In the genomic region with DNA sequence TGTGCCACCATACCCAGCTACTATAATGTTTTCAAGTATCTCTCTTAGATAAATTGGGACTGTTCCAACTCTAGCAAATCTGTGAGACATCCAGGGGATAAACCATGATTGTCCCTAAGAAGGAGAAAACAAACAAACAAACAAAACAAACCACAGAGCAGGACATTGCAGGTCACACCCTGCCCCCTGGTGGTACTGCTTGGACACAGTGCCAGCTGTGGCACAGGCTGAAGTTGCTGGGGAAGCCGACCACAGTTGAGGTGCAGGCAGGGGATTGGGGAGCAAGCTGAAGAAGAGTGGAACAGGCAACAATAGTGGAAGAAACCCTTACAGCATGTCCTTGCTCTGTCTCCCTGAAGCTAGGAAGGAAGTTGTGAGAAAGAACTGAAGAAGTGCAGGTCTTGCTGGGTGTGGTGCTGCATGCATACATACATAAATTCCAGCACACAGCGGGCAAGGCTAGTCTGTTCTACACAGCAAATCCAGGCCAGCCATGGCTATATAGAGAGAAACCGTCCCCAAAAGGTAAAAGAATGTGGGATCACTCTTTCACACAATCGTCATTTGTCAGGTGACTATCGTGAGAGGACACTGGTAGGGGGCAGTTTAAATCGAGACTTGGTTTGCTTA, we compare ENCODE assay signal across 9 mouse cellular contexts. TPM values are rescaled to one million over a fixed set of nuclear protein-coding genes. Genes with fewer than 3 reads are reported as not detected.
DNase-seq lines count a peak whose midpoint lies in the region; TF ChIP-seq lines count a peak whose summit lies in the region.
"Had no signal": no experiment of that assay in that cellular context is flagged by ENCODE, and none has a peak within 500 bp of the region (broad histone marks: within the 10 kb centered on the region; RNA-seq: fewer than 3 reads in every experiment).

No protein-coding gene starts in this region.

- no peak for TF ChIP-seq POLR2A in thymus, adult 2 months (IDR thresholded peaks at IDR 0.05; ENCODE audit: control insufficient read depth, extremely low read depth, insufficient read depth, low read length, poor library complexity)
- no peak for TF ChIP-seq POLR2A in cortical plate, adult 2 months (IDR thresholded peaks at IDR 0.05; ENCODE audit: extremely low read depth, insufficient read depth, low read length)

- peaks cover 13% of the 10 kb centered on the region for H3K4me1 ChIP-seq in thymus, adult 2 months (replicated peaks; ENCODE audit: control insufficient read depth, insufficient read depth, low read length)
- H3K4me1 ChIP-seq in cortical plate, adult 2 months (ENCODE audit: control insufficient read depth, insufficient read depth, low read length) = no peaks in the 10 kb centered on the region

- no peaks in the 10 kb centered on the region for H3K36me3 ChIP-seq in thymus, adult 2 months (ENCODE audit: control insufficient read depth, insufficient read depth, low read length)

- H3K27me3 ChIP-seq in thymus, adult 2 months (ENCODE audit: control insufficient read depth, insufficient read depth, low read length) = no peaks in the 10 kb centered on the region

- DNase-seq in heart, postnatal 4 days = peak; percentile 68
- DNase-seq in heart, postnatal 25 days (ENCODE audit: low spot score) = no peak
- peak; percentile 42 for DNase-seq in thymus, adult 2 months
- no peak for DNase-seq in thymus, adult 18-20 months
- peak; percentile 66 for DNase-seq in lung, postnatal 10 days
- peak; percentile 34 to 46 for DNase-seq in thymus, postnatal 36 days
- DNase-seq in urinary bladder, postnatal 10 days (ENCODE audit: low spot score) = no peak

- 75% methylated on average over 6 of the region's 6 CpGs for WGBS in thymus, adult 2 months

- no peak overlapping the region for H3K27ac ChIP-seq in thymus, adult 2 months (ENCODE audit: control insufficient read depth, insufficient read depth, low read length)
- H3K27ac ChIP-seq in cortical plate, adult 2 months (ENCODE audit: insufficient read depth, low read length) = no peak overlapping the region

- peak; percentile 71; the same call in 1 of the 2 replicates for TF ChIP-seq CTCF in thymus, adult 2 months (IDR thresholded peaks at IDR 0.05; ENCODE audit: borderline replicate concordance, control insufficient read depth, extremely low read depth, insufficient read depth, low read length, poor library complexity)
- peak; percentile 72 for TF ChIP-seq CTCF in cortical plate, adult 2 months (IDR thresholded peaks at IDR 0.05; ENCODE audit: extremely low read depth, insufficient read depth, low read length)

- no peak overlapping the region for H3K4me3 ChIP-seq in thymus, adult 2 months (ENCODE audit: control insufficient read depth, insufficient read depth, low read length)
- no peak overlapping the region for H3K4me3 ChIP-seq in cortical plate, adult 2 months (ENCODE audit: insufficient read depth, low read length)

- intact Hi-C loops in heart, postnatal 25 days (cut with DNase I) = loop anchor here (1.0 to 10.0 kb wide), 2 partner anchors 39 to 261 kb away; no protein-coding TSS in a partner anchor

RNA-seq across cellular contexts. Expression of gene Pck2, which starts 3.8 kb away (rescaled TPM):
- total RNA-seq in heart, postnatal 4 days (2021) = 10 to 100 TPM; 19.7 to 21.5 TPM
- total RNA-seq in heart, postnatal 25 days (2021) = 10 to 100 TPM; 11.7 to 14.3 TPM
- 13.2 and 13.3 TPM in 2 replicates for polyA plus RNA-seq in thymus, adult 2 months (2012; rRNA removed)
- polyA plus RNA-seq in cortical plate, adult 2 months (2012; rRNA removed) = 27.2 and 35.7 TPM in 2 replicates

RNA-seq across cellular contexts. Expression of gene Nrl, which starts 11.4 kb away (rescaled TPM):
- total RNA-seq in heart, postnatal 4 days (2021) = not detected
- under 1 TPM in 1 of 2 experiments, not detected in 1; 0.18 TPM for total RNA-seq in heart, postnatal 25 days (2021)
- 0.50 and 0.70 TPM in 2 replicates for polyA plus RNA-seq in thymus, adult 2 months (2012; rRNA removed)
- polyA plus RNA-seq in cortical plate, adult 2 months (2012; rRNA removed) = 0.21 and 0.66 TPM in 2 replicates

RNA-seq across cellular contexts. Expression of gene Dcaf11, which starts 23.6 kb away (rescaled TPM):
- total RNA-seq in heart, postnatal 4 days (2021) = 10 to 100 TPM; 60.8 to 63.0 TPM
- 100 to 1,000 TPM; 129 to 130 TPM for total RNA-seq in heart, postnatal 25 days (2021)
- polyA plus RNA-seq in thymus, adult 2 months (2012; rRNA removed) = 76.8 and 77.7 TPM in 2 replicates
- polyA plus RNA-seq in cortical plate, adult 2 months (2012; rRNA removed) = 94.6 and 110 TPM in 2 replicates

RNA-seq across cellular contexts. Expression of gene A730061H03Rik, which starts 24.0 kb away (rescaled TPM):
- total RNA-seq in heart, postnatal 4 days (2021) = not detected
- under 1 TPM in 1 of 2 experiments, not detected in 1; 0.83 TPM for total RNA-seq in heart, postnatal 25 days (2021)
- 8.2 and 8.3 TPM in 2 replicates for polyA plus RNA-seq in thymus, adult 2 months (2012; rRNA removed)
- polyA plus RNA-seq in cortical plate, adult 2 months (2012; rRNA removed) = 0.86 and 1.7 TPM in 2 replicates
- total RNA-seq: left cerebral cortex, postnatal 10 days had no signal

RNA-seq across cellular contexts. Expression of gene Cpne6, which starts 26.0 kb away (rescaled TPM):
- under 1 TPM in 1 of 2 experiments, not detected in 1; 0.12 TPM for total RNA-seq in heart, postnatal 4 days (2021)
- total RNA-seq in heart, postnatal 25 days (2021) = not detected
- polyA plus RNA-seq in thymus, adult 2 months (2012; rRNA removed) = 0.98 and 1.0 TPM in 2 replicates
- polyA plus RNA-seq in cortical plate, adult 2 months (2012; rRNA removed) = 195 and 268 TPM in 2 replicates

Comparison
In these comparisons a context has a peak if more than half of its experiments do, and no peak if none do; other contexts are left out.
1. DNase-seq: peak in heart, postnatal 4 days (single experiment), thymus, adult 2 months (single experiment), lung, postnatal 10 days (single experiment) and thymus, postnatal 36 days (2 of 2); none in heart, postnatal 25 days (single experiment), thymus, adult 18-20 months (0 of 2) and urinary bladder, postnatal 10 days (single experiment).